Mouse (Mus musculus): ENCODE measurements around the gene Ptpn14. TPM values are rescaled to one million over a fixed set of nuclear protein-coding genes. Genes with fewer than 3 reads are reported as not detected.

Gene Ptpn14
- polyA plus RNA-seq, 1 experiment from 2014 or later: 5.0 TPM

DNA sequence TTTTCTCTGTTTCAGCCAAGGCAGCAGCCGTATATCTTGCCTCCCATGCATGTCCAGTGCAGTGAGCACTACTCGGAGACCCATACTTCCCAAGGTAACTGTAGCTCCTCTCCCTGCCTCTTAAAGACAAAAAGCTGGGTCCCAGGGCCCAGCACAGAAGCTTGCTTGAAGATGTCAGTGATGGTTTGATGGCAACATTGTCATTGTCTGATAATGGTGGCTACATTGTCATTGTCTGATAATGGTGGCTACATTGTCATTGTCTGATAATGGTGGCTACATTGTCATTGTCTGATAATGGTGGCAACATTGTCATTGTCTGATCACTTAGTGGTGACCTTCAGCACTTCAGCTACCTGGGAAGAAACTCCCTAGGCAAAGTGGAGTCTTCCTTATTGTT lies 118.3 kb downstream of the Ptpn14 start:
- H3K27ac ChIP-seq: no peak overlapping the region
- no peaks in the 10 kb centered on the region for H3K9me3 ChIP-seq
- H3K27me3 ChIP-seq (ENCODE audit: insufficient read depth, poor library complexity, severe bottlenecking): no peaks in the 10 kb centered on the region
- peaks cover 37% of the 10 kb centered on the region for H3K36me3 ChIP-seq
- H3K4me3 ChIP-seq: no peak overlapping the region
- DNase-seq (ENCODE audit: low spot score): no peak
- 89% methylated on average over 2 of the region's 2 CpGs for WGBS
- H3K4me1 ChIP-seq (replicated peaks): 0 out of 2 replicates have a peak, but pooled peaks cover 5% of the 10 kb centered on the region

DNA sequence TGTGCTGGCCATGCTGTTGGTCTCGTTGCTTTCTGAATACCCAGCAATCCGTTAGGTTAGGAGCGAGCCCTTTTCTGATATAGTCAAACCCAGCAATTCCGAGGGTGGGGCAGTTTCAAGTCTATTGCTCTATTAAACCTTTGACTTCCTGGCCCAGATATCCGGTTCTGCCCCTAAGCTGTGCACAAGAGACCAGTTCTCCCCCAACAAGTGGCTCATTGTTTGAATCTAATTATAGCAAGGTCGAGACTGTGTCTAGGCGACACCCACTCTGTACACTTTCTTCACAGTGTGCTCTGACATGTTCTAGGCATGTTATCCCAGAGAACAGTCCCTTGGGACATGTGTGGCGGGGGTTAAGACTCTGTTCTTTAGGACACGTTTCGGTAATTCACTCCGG lies 121.5 kb downstream of the Ptpn14 start:
- peaks cover 41% of the 10 kb centered on the region for H3K36me3 ChIP-seq
- H3K4me3 ChIP-seq: no peak overlapping the region
- H3K9me3 ChIP-seq: no peaks in the 10 kb centered on the region
- WGBS: 83% methylated on average over 11 of the region's 11 CpGs
- no peak for DNase-seq (ENCODE audit: low spot score)
- H3K4me1 ChIP-seq (replicated peaks): 0 out of 2 replicates have a peak, but pooled peaks cover 5% of the 10 kb centered on the region
- H3K27ac ChIP-seq: no peak overlapping the region
- H3K27me3 ChIP-seq (ENCODE audit: insufficient read depth, poor library complexity, severe bottlenecking): no peaks in the 10 kb centered on the region

DNA sequence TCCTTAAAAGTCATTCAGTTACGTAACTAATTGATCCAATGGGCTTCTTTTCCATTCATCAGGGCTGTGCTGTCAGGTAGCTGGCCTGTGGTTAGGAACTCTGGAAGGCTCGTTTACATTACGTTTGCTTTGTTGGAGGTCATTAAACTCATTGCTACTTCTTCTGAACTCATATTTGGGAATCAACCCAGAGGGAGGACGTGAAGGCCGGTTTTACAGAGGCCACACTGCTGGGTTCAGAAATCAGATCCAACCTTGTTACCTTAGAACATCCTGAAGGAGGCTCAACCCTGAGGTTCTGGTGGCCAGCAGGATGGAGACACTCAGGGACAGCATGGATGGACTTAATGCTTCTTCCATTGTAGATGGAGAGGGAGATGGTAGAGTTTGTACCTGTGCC lies 124.0 kb downstream of the Ptpn14 start:
- H3K4me3 ChIP-seq: no peak overlapping the region
- peaks cover 46% of the 10 kb centered on the region for H3K36me3 ChIP-seq
- H3K27ac ChIP-seq: no peak overlapping the region
- no peaks in the 10 kb centered on the region for H3K4me1 ChIP-seq (replicated peaks)
- WGBS: 87% methylated on average over 5 of the region's 5 CpGs
- no peak for DNase-seq (ENCODE audit: low spot score)
- H3K9me3 ChIP-seq: no peaks in the 10 kb centered on the region
- no peaks in the 10 kb centered on the region for H3K27me3 ChIP-seq (ENCODE audit: insufficient read depth, poor library complexity, severe bottlenecking)

DNA sequence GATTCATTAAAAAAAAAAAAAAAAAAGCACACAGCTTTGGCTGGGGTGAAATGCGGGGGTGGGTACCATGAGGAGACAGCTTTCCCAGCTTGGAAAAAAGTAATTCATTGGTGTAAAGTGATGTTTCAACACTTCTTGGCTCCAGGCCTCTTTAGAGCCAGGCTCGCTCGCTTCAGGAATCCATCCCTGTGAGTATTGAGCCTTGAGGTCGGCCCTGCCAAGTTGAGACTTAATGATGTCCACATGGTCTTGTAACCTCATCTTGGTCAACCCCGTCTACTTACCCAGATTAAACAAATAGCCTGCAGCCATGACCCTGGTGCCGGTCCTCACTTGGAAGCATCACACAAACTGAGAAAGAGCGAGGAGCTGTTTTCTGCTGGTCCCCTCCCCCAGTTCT lies 124.4 kb downstream of the Ptpn14 start:
- WGBS: 68% methylated on average over 7 of the region's 7 CpGs

DNA sequence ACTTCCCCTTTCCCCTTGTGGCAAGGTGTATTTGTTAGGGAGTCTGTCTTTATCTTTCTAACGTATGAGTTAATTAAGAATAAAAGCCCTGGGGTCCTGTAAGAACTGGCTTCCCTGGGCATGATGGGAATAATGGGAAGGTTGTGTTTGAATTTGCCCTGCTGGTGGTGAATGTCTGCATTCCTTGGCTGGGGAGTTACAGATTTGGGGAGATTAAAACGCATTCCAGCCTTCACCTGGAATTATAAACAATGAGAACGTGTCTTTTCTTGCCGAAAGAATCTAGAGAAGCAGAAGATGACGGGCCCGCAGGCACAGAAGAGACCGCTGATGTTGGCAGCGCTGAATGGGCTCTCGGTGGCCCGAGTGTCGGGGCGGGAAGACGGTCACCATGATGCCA lies 126.6 kb downstream of the Ptpn14 start:
- Histone ChIP-seq H3K27ac (peak overlapping the region; percentile 13; the same call in 1 of the 2 replicates), H3K4me3 (no peak overlapping the region), H3K27me3 (ENCODE audit: insufficient read depth, poor library complexity, severe bottlenecking) (no peaks in the 10 kb centered on the region), H3K4me1 (replicated peaks) (no peaks in the 10 kb centered on the region), H3K36me3 (peaks cover 50% of the 10 kb centered on the region), H3K9me3 (no peaks in the 10 kb centered on the region)
- WGBS: 92% methylated on average over 13 of the region's 13 CpGs
- no peak for DNase-seq (ENCODE audit: low spot score)

More for the DNA sequence above, 124.4 kb downstream of the Ptpn14 start:
- Histone ChIP-seq H3K4me1 (replicated peaks) (no peaks in the 10 kb centered on the region), H3K36me3 (peaks cover 46% of the 10 kb centered on the region), H3K9me3 (no peaks in the 10 kb centered on the region), H3K27me3 (ENCODE audit: insufficient read depth, poor library complexity, severe bottlenecking) (no peaks in the 10 kb centered on the region), H3K4me3 (no peak overlapping the region), H3K27ac (0 out of 2 replicates have a peak overlapping the region, but pooled peaks have one; percentile 35)
- DNase-seq (ENCODE audit: low spot score): no peak

DNA sequence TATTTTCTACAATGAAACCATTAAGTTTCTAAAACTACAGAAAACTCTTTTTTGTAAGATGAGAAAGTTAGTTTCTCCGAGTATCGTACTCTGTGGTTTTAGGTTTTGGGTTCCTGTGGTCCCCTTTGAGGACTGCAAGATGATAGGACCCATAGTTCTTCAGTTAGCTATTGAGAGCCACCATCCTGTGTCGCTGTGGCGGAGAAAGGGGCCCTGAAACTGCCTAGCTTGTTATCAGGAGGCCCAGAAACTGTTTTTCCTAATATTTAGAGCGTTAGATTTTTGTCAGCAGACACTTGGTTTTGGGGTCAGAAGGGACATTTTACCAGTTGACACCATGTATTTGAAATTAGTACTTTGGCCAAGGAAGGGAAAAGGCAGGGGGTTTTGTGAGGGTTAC lies 127.7 kb downstream of the Ptpn14 start:
- Histone ChIP-seq H3K27me3 (ENCODE audit: insufficient read depth, poor library complexity, severe bottlenecking) (no peaks in the 10 kb centered on the region), H3K4me1 (replicated peaks) (no peaks in the 10 kb centered on the region), H3K9me3 (no peaks in the 10 kb centered on the region), H3K27ac (no peak overlapping the region), H3K36me3 (peaks cover 39% of the 10 kb centered on the region), H3K4me3 (no peak overlapping the region)
- WGBS: 92% methylated on average over 5 of the region's 5 CpGs
- DNase-seq (ENCODE audit: low spot score): no peak

DNA sequence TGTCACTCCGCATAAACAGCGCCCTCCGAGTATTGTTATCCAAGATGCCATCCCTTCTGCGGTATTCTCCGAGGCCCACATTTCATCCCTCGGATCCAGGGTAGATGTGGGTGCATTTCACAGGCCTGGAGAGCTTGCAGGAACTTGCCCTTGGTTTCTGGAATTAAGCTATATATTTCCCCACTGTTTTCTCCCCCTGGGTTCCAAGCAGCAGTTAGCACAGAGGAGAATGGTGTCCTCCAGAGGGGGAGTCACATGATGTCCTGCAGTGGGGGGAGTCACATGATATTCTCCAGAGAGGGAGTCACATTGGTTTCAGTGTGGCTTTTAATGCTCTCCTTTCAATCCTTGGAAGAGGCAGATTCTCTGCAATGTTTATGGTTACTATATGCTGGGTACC lies 130.3 kb downstream of the Ptpn14 start:
- Histone ChIP-seq H3K9me3 (no peaks in the 10 kb centered on the region), H3K27ac (peak overlapping the region; percentile 59)
- 86% methylated on average over 6 of the region's 6 CpGs for WGBS

DNA sequence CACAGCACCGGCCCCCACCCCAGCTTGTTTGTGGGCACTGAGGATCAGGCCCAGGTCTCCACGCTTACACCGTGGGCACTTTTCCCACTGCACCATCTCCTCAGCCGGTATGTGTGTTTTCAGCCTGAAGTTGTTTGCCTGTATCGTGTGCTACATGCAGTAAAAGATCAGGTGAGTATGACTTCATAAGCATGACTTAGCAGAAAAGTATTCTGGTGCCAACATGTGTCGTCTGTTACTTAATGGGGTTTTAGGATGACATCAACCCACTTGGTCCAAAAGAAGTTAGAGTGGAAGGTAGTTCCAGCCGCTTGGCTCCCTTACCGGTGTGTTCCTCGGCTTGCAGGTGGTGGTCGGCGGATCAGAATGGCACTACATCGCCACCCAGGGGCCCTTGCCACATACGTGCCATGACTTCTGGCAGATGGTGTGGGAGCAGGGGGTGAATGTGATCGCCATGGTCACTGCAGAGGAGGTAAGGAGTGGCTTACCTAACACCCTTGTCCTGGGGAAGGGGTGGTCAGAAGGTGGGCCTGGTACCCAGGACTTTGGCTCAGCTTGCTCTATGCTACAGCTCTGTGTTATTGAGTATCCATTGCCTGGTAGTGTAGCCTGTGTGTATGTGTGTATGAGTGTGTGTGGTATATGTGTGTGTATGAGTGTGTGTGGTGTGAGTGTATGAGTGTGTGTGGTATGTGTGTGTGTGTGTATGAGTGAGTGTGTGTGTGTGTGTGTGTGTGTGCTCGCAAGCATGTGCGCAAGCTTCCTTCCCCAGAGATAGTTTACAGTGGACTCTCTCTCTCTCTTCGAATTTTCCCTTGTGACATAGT lies 132.3 kb downstream of the Ptpn14 start:
- peaks cover 3% of the 10 kb centered on the region; the same call in 1 of the 2 replicates for H3K4me1 ChIP-seq (replicated peaks)
- H3K27ac ChIP-seq: no peak overlapping the region
- no peaks in the 10 kb centered on the region for H3K9me3 ChIP-seq
- WGBS: 92% methylated on average over 17 of the region's 17 CpGs
- DNase-seq (ENCODE audit: low spot score): no peak
- H3K36me3 ChIP-seq: peaks cover 33% of the 10 kb centered on the region
- no peaks in the 10 kb centered on the region for H3K27me3 ChIP-seq (ENCODE audit: insufficient read depth, poor library complexity, severe bottlenecking)
- H3K4me3 ChIP-seq: no peak overlapping the region

More for the DNA sequence above, 130.3 kb downstream of the Ptpn14 start:
- H3K27me3 ChIP-seq (ENCODE audit: insufficient read depth, poor library complexity, severe bottlenecking): no peaks in the 10 kb centered on the region
- DNase-seq (ENCODE audit: low spot score): no peak
- 0 out of 2 replicates have a peak, but pooled peaks cover 3% of the 10 kb centered on the region for H3K4me1 ChIP-seq (replicated peaks)
- H3K4me3 ChIP-seq: no peak overlapping the region
- H3K36me3 ChIP-seq: peaks cover 29% of the 10 kb centered on the region

DNA sequence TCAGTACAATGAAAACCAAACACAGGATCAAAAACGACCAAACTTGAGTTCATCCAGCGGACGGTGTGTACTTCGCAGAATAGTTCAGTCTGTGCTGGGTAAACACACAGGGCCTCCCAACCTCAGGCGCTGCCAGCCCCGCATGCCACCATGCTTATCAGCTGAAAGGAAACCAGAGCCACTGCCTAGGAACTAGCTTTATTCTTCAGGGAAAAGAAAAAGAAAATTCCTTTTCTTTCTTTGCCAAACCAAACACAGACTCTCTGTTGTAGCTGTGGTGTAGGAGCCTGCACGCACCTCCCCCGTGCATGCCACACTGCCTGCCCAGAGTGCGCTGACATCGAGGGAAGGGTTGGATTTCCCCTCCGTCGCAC lies 132.9 kb downstream of the Ptpn14 start:
- H3K27me3 ChIP-seq (ENCODE audit: insufficient read depth, poor library complexity, severe bottlenecking): no peaks in the 10 kb centered on the region
- peaks cover 35% of the 10 kb centered on the region for H3K36me3 ChIP-seq
- no peaks in the 10 kb centered on the region for H3K9me3 ChIP-seq
- H3K4me1 ChIP-seq (replicated peaks): peaks cover 3% of the 10 kb centered on the region; the same call in 1 of the 2 replicates
- 82% methylated on average over 12 of the region's 12 CpGs for WGBS
- DNase-seq (ENCODE audit: low spot score): no peak
- no peak overlapping the region for H3K27ac ChIP-seq
- H3K4me3 ChIP-seq: no peak overlapping the region

DNA sequence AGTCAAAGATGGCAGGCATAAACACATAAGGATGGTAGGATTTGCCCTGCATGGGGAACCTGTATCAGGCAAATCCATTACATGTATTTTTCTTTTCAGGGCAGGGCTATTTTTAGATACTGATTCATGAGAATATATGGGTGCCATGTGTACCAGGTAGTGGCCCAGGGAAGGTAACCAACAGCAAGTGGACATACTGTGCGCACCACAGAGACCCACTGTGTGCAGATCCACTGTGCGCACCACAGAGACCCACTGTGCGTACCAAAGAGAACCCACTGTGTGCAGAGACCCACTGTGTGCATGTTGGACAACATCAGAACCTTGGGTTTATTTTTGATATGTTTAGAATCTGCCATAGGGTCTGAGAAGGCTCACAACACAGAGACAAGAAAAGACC lies 135.7 kb downstream of the Ptpn14 start:
- H3K4me1 ChIP-seq (replicated peaks): peaks cover 8% of the 10 kb centered on the region

DNA sequence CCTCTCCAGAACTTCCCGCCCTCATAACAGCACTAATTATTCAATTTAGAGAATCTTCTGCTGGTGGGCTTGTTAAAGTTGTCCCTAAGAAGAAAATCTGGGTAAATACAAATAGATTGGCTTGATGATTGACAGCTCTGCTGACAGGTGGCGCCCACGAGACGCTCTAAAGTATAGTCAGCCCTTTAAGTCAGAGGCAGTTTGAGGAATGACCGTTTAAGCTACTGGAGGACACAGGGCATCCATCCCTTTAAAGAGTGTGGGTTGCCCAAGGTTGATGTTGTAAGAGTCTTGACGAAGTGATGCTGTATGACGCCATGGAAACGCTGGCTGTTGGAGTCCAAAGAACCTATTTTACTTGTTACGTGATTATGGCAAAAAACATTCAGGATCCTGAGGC lies 136.2 kb downstream of the Ptpn14 start:
- H3K9me3 ChIP-seq: no peaks in the 10 kb centered on the region
- no peak overlapping the region for H3K4me3 ChIP-seq
- 79% methylated on average over 9 of the region's 9 CpGs for WGBS
- H3K4me1 ChIP-seq (replicated peaks): peaks cover 8% of the 10 kb centered on the region
- 0 out of 2 replicates have a peak overlapping the region, but pooled peaks have one; percentile 31 for H3K27ac ChIP-seq
- DNase-seq (ENCODE audit: low spot score): no peak
- peaks cover 17% of the 10 kb centered on the region for H3K36me3 ChIP-seq
- H3K27me3 ChIP-seq (ENCODE audit: insufficient read depth, poor library complexity, severe bottlenecking): no peaks in the 10 kb centered on the region

More for the DNA sequence above, 135.7 kb downstream of the Ptpn14 start:
- Histone ChIP-seq H3K27ac (no peak overlapping the region), H3K36me3 (peaks cover 17% of the 10 kb centered on the region), H3K9me3 (no peaks in the 10 kb centered on the region), H3K27me3 (ENCODE audit: insufficient read depth, poor library complexity, severe bottlenecking) (no peaks in the 10 kb centered on the region), H3K4me3 (no peak overlapping the region)
- no peak for DNase-seq (ENCODE audit: low spot score)
- WGBS: 88% methylated on average over 3 of the region's 3 CpGs

DNA sequence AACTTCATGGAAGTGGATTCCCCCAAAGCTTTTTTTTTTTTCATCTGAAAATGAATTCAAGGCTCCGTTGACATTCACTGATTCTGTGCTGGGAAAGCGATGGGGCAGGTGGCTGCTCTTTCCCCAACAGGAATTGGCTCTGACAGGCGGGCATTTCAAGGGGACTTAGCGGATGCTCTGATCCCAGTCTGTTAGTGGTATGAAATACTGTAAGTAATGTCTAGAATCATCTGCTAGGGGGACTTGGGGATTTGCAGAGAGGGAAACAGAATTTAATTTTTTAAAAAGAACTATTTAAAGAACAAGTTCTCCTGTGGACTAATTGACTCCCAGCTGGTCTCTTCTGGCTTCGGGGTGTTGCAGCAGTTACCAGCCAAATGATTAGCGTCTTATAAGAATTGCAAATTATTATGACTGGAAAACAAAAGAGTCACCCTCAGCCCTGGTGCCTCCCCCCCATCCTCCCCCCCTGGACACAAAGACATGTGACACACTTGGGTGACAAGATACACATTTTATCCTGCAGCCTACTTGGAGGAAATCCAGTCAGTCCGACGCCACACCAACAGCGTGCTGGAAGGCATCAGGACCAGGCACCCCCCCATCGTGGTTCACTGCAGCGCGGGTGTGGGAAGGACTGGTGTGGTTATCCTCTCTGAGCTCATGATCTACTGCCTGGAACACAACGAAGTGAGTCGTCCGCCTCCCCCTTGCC lies 136.9 kb downstream of the Ptpn14 start:
- WGBS: 89% methylated on average over 15 of the region's 15 CpGs
- peaks cover 8% of the 10 kb centered on the region for H3K4me1 ChIP-seq (replicated peaks)
- no peaks in the 10 kb centered on the region for H3K9me3 ChIP-seq
- DNase-seq (ENCODE audit: low spot score): no peak
- H3K36me3 ChIP-seq: peaks cover 22% of the 10 kb centered on the region
- 0 out of 2 replicates have a peak overlapping the region, but pooled peaks have one; percentile 31 for H3K27ac ChIP-seq
- no peak overlapping the region for H3K4me3 ChIP-seq
- H3K27me3 ChIP-seq (ENCODE audit: insufficient read depth, poor library complexity, severe bottlenecking): no peaks in the 10 kb centered on the region

DNA sequence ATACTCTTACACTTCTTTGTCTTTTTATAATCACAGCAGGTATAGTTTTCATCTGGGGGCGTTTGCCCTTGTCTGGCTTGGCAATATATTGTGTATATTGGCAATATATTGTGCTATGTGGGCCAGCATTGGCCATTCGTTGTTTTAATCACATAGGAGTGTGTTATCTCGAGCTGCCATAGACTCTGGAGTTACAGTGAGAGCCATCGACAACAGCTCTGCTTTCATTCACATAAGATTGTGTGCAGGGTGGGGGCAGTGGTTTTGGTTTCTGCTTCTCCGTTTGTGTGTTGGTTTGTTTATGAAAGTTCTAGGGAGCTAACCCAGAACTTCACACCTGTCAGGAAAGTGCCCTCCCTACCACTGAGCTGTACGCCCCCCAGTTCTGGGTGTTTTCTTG lies 138.6 kb downstream of the Ptpn14 start:
- H3K4me3 ChIP-seq: no peak overlapping the region
- no peaks in the 10 kb centered on the region for H3K27me3 ChIP-seq (ENCODE audit: insufficient read depth, poor library complexity, severe bottlenecking)
- no peak for DNase-seq (ENCODE audit: low spot score)
- no peaks in the 10 kb centered on the region for H3K9me3 ChIP-seq
- H3K4me1 ChIP-seq (replicated peaks): peaks cover 5% of the 10 kb centered on the region
- WGBS: 86% methylated on average over 6 of the region's 6 CpGs
- peaks cover 32% of the 10 kb centered on the region for H3K36me3 ChIP-seq
- H3K27ac ChIP-seq: peak overlapping the region; percentile 46; the same call in 1 of the 2 replicates
